Mouse (Mus musculus) T-helper 2 cell (primary cell): ENCODE data around the gene Rab4b.

Experiments used
- in situ Hi-C: fragments of 300-600 bp; cut with MboI, MseI; formaldehyde crosslinking; loops from one replicate; pipeline ENCODE4 v1.15.1; 2025; ENCODE audit warnings: high pct_unique_total_duplicates

The Rab4b gene

GRCm38 (mm10) chr7:27178324-27179216 lies at the start of gene Rab4b:
Gene Rab4b, minus strand, starts transcription at chr7:27178896.
- in situ Hi-C loops, result loop anchor here (10.0 to 25.0 kb wide), 2 partner anchors 56 to 1441 kb away; partner anchors contain the start of gene Coq8b

GRCm38 (mm10) chr7:27228281-27228821 lies 49.7 kb upstream of the Rab4b start, which contains the start of gene Itpkc:
Gene Itpkc, minus strand, starts transcription at chr7:27228661.
- in situ Hi-C loops, result loop anchor here (5.0 kb wide), 1 partner anchor 36 kb away; no protein-coding TSS in a partner anchor

- in situ Hi-C loops, result loop anchor here (5.0 kb wide), 1 partner anchor 35 kb away; no protein-coding TSS in a partner anchor
Observed at GRCm38 (mm10) chr7:27227676-27228075, 49.0 kb upstream of the Rab4b start.

- in situ Hi-C loops, result loop anchor here (5.0 kb wide), 1 partner anchor 35 kb away; no protein-coding TSS in a partner anchor
Observed at GRCm38 (mm10) chr7:27227276-27227675, 48.6 kb upstream of the Rab4b start.

GRCm38 (mm10) chr7:27224877-27225575 lies 46.3 kb upstream of the Rab4b start:
- in situ Hi-C loops, result loop anchor here (5.0 kb wide), 1 partner anchor 33 kb away; no protein-coding TSS in a partner anchor

- in situ Hi-C loops, result no loop called here
Observed at GRCm38 (mm10) chr7:27222538-27222937, 43.8 kb upstream of the Rab4b start.

GRCm38 (mm10) chr7:27221939-27222338 lies 43.2 kb upstream of the Rab4b start:
- in situ Hi-C loops, result no loop called here

- in situ Hi-C loops, result no loop called here
Observed at GRCm38 (mm10) chr7:27219937-27220336, 41.2 kb upstream of the Rab4b start.

GRCm38 (mm10) chr7:27218586-27218985 lies 39.9 kb upstream of the Rab4b start:
- in situ Hi-C loops, result no loop called here

- in situ Hi-C loops, result no loop called here
Observed at GRCm38 (mm10) chr7:27212626-27213025, 33.9 kb upstream of the Rab4b start.

- in situ Hi-C loops, result no loop called here
Observed at GRCm38 (mm10) chr7:27203730-27204449, 25.2 kb upstream of the Rab4b start.

- in situ Hi-C loops, result loop anchor here (25.0 kb wide), 1 partner anchor 1461 kb away; no protein-coding TSS in a partner anchor
Observed at GRCm38 (mm10) chr7:27198779-27199178, 20.1 kb upstream of the Rab4b start.

- in situ Hi-C loops, result loop anchor here (25.0 kb wide), 1 partner anchor 1461 kb away; no protein-coding TSS in a partner anchor
Observed at GRCm38 (mm10) chr7:27198355-27198754, 19.7 kb upstream of the Rab4b start.

- in situ Hi-C loops, result loop anchor here (25.0 kb wide), 1 partner anchor 1460 kb away; no protein-coding TSS in a partner anchor
Observed at GRCm38 (mm10) chr7:27197634-27198033, 18.9 kb upstream of the Rab4b start.

- in situ Hi-C loops, result loop anchor here (25.0 kb wide), 1 partner anchor 1460 kb away; no protein-coding TSS in a partner anchor
Observed at GRCm38 (mm10) chr7:27197136-27197535, 18.4 kb upstream of the Rab4b start.

GRCm38 (mm10) chr7:27195681-27196611 lies 17.2 kb upstream of the Rab4b start, which contains the start of the genes BC024978 and Snrpa:
Gene BC024978, plus strand, starts transcription at chr7:27195781.
Gene Snrpa, minus strand, starts transcription at chr7:27196271.
- in situ Hi-C loops, result loop anchor here (25.0 kb wide), 1 partner anchor 1459 kb away; no protein-coding TSS in a partner anchor

GRCm38 (mm10) chr7:27193731-27194130 lies 15.0 kb upstream of the Rab4b start:
- in situ Hi-C loops, result loop anchor here (5.0 to 25.0 kb wide), 2 partner anchors 34 to 1456 kb away; partner anchors contain the start of gene Itpkc

- in situ Hi-C loops, result loop anchor here (5.0 to 25.0 kb wide), 2 partner anchors 35 to 1455 kb away; partner anchors contain the start of gene Itpkc
Observed at GRCm38 (mm10) chr7:27192434-27192833, 13.7 kb upstream of the Rab4b start.

GRCm38 (mm10) chr7:27189271-27189931 lies 10.7 kb upstream of the Rab4b start:
- in situ Hi-C loops, result loop anchor here (25.0 kb wide), 1 partner anchor 1452 kb away; no protein-coding TSS in a partner anchor
